Mouse (Mus musculus) midbrain, embryonic 16.5 days (tissue): ENCODE measurements around the gene Dnajc28. TPM values are rescaled to one million over a fixed set of nuclear protein-coding genes. Genes with fewer than 3 reads are reported as not detected.

Experiments
- ATAC-seq: fragments of 200-750 bp; cut with Nextera tagmentation; 2 replicates; pipeline ENCODE4 v1.8.0; 2017; ENCODE audit warnings: moderate TSS enrichment
- H3K27ac ChIP-seq: fragments of 300-500 bp; sonication (generic); 2 replicates; pipeline ENCODE4 v1.5.1; 2014; ENCODE audit warnings: mild to moderate bottlenecking, low read length, mixed read lengths
- H3K27me3 ChIP-seq: fragments of 300-500 bp; sonication (generic); 2 replicates; pipeline ENCODE4 v1.6.1; 2014; ENCODE audit warnings: low read depth, low read length, mixed read lengths; ENCODE audit not compliant: control insufficient read depth, insufficient read depth
- H3K36me3 ChIP-seq: fragments of 300-500 bp; sonication (generic); 2 replicates; pipeline ENCODE4 v1.6.1; 2014; ENCODE audit warnings: mild to moderate bottlenecking, low read length, moderate library complexity, mixed read lengths; ENCODE audit not compliant: control insufficient read depth, insufficient read depth
- H3K4me1 ChIP-seq: fragments of 300-500 bp; sonication (generic); 2 replicates; pipeline ENCODE4 v1.6.1; 2014; ENCODE audit warnings: mild to moderate bottlenecking, low read length, mixed read lengths; ENCODE audit not compliant: control insufficient read depth, insufficient read depth
- H3K4me2 ChIP-seq: fragments of 300-500 bp; sonication (generic); 2 replicates; pipeline ENCODE4 v1.6.1; 2014; ENCODE audit warnings: mild to moderate bottlenecking, low read length, mixed read lengths
- H3K4me3 ChIP-seq: fragments of 300-500 bp; sonication (generic); 2 replicates; pipeline ENCODE4 v1.5.1; 2014; ENCODE audit warnings: low read depth, mild to moderate bottlenecking, low read length, moderate library complexity, mixed read lengths
- H3K9ac ChIP-seq: fragments of 300-500 bp; sonication (generic); 2 replicates; pipeline ENCODE4 v1.6.1; 2014; ENCODE audit warnings: low read depth, low read length, mixed read lengths
- H3K9me3 ChIP-seq: fragments of 300-500 bp; sonication (generic); replicated peaks from 2 replicates; pipeline ENCODE4 v1.6.1; 2014; ENCODE audit warnings: mild to moderate bottlenecking, low read length, mixed read lengths; ENCODE audit not compliant: control insufficient read depth, poor library complexity, severe bottlenecking
- WGBS: fragments of 180-500 bp; shearing (Covaris S2); extraction: QIAGEN DNeasy Blood & Tissue Kit; methylation state at CpG from one replicate; pipeline ENCODE4 v1.1.7; 2014; 5-methylcytosine and 5-hydroxymethylcytosine counted together
- polyA plus RNA-seq: library from polyadenylated mRNA; unstranded; fragments of >200 nt; fragmentation: Nextera tagmentation; extraction: Ambion mirVana; gene quantifications from 2 replicates; pipeline ENCODE4 v1.2.1, GENCODE M21; 2015

Dnajc28 gene
- polyA plus RNA-seq, 1 experiment from 2014 or later = 7.3 TPM

GRCm38 (mm10) chr16:91640171-91640570, 21.3 kb upstream of the Dnajc28 start:
- H3K4me1 ChIP-seq = no peaks in the 10 kb centered on the region; the same call in 1 of the 2 replicates
- H3K27me3 ChIP-seq = no peaks in the 10 kb centered on the region
- WGBS = 96% methylated on average over 8 of the region's 8 CpGs
- H3K9ac ChIP-seq = no peak overlapping the region
- no peak overlapping the region for H3K27ac ChIP-seq
- peaks cover 38% of the 10 kb centered on the region for H3K36me3 ChIP-seq
- H3K4me2 ChIP-seq = no peak overlapping the region
- H3K9me3 ChIP-seq = no peaks in the 10 kb centered on the region
- ATAC-seq = no peak
- no peak overlapping the region for H3K4me3 ChIP-seq

- no peaks in the 10 kb centered on the region for H3K9me3 ChIP-seq
- H3K9ac ChIP-seq = no peak overlapping the region
- 98% methylated on average over 2 of the region's 2 CpGs for WGBS
- no peak overlapping the region for H3K27ac ChIP-seq
- peaks cover 38% of the 10 kb centered on the region for H3K36me3 ChIP-seq
- no peak for ATAC-seq
- no peak overlapping the region for H3K4me2 ChIP-seq
- no peaks in the 10 kb centered on the region for H3K27me3 ChIP-seq
- no peak overlapping the region for H3K4me3 ChIP-seq
- H3K4me1 ChIP-seq = no peaks in the 10 kb centered on the region; the same call in 1 of the 2 replicates
Observed at GRCm38 (mm10) chr16:91639636-91640035, 20.8 kb upstream of the Dnajc28 start.

- no peaks in the 10 kb centered on the region for H3K9me3 ChIP-seq
- H3K4me2 ChIP-seq = no peak overlapping the region
- no peak for ATAC-seq
- 90% methylated on average over 5 of the region's 5 CpGs for WGBS
- peaks cover 38% of the 10 kb centered on the region for H3K36me3 ChIP-seq
- no peak overlapping the region for H3K27ac ChIP-seq
- no peaks in the 10 kb centered on the region for H3K27me3 ChIP-seq
- no peaks in the 10 kb centered on the region; the same call in 1 of the 2 replicates for H3K4me1 ChIP-seq
- no peak overlapping the region for H3K9ac ChIP-seq
- no peak overlapping the region for H3K4me3 ChIP-seq
Observed at GRCm38 (mm10) chr16:91639161-91639560, 20.3 kb upstream of the Dnajc28 start.

GRCm38 (mm10) chr16:91633641-91634040, 14.8 kb upstream of the Dnajc28 start:
- Histone ChIP-seq H3K4me3 (no peak overlapping the region), H3K4me1 (no peaks in the 10 kb centered on the region), H3K27ac (no peak overlapping the region), H3K36me3 (peaks cover 35% of the 10 kb centered on the region), H3K27me3 (no peaks in the 10 kb centered on the region), H3K9ac (no peak overlapping the region), H3K4me2 (no peak overlapping the region), H3K9me3 (no peaks in the 10 kb centered on the region)
- no peak for ATAC-seq
- WGBS = 91% methylated on average over 12 of the region's 12 CpGs

GRCm38 (mm10) chr16:91632940-91633339, 14.1 kb upstream of the Dnajc28 start:
- Histone ChIP-seq H3K4me1 (no peaks in the 10 kb centered on the region), H3K9me3 (no peaks in the 10 kb centered on the region), H3K27ac (no peak overlapping the region), H3K27me3 (no peaks in the 10 kb centered on the region), H3K4me2 (no peak overlapping the region), H3K4me3 (no peak overlapping the region), H3K36me3 (peaks cover 35% of the 10 kb centered on the region), H3K9ac (no peak overlapping the region)
- ATAC-seq = no peak
- WGBS = 97% methylated on average over 7 of the region's 7 CpGs

GRCm38 (mm10) chr16:91632439-91632838, 13.6 kb upstream of the Dnajc28 start:
- Histone ChIP-seq H3K4me1 (no peaks in the 10 kb centered on the region), H3K27ac (no peak overlapping the region), H3K4me2 (no peak overlapping the region), H3K27me3 (no peaks in the 10 kb centered on the region), H3K9ac (no peak overlapping the region), H3K4me3 (no peak overlapping the region), H3K36me3 (peaks cover 35% of the 10 kb centered on the region), H3K9me3 (no peaks in the 10 kb centered on the region)
- ATAC-seq = no peak
- 88% methylated on average over 5 of the region's 5 CpGs for WGBS

GRCm38 (mm10) chr16:91630584-91630983, 11.8 kb upstream of the Dnajc28 start:
- Histone ChIP-seq H3K4me1 (no peaks in the 10 kb centered on the region), H3K36me3 (peaks cover 26% of the 10 kb centered on the region), H3K9ac (no peak overlapping the region), H3K9me3 (no peaks in the 10 kb centered on the region), H3K27ac (no peak overlapping the region), H3K4me3 (no peak overlapping the region), H3K27me3 (no peaks in the 10 kb centered on the region), H3K4me2 (no peak overlapping the region)
- WGBS = 63% methylated on average over 1 of the region's 1 CpGs
- no peak for ATAC-seq

GRCm38 (mm10) chr16:91629749-91630148, 10.9 kb upstream of the Dnajc28 start:
- H3K9me3 ChIP-seq = no peaks in the 10 kb centered on the region
- no peak overlapping the region for H3K4me3 ChIP-seq
- H3K4me2 ChIP-seq = no peak overlapping the region
- no peak overlapping the region for H3K27ac ChIP-seq
- 93% methylated on average over 4 of the region's 4 CpGs for WGBS
- H3K9ac ChIP-seq = no peak overlapping the region
- ATAC-seq = no peak
- H3K27me3 ChIP-seq = no peaks in the 10 kb centered on the region
- peaks cover 31% of the 10 kb centered on the region for H3K36me3 ChIP-seq
- no peaks in the 10 kb centered on the region for H3K4me1 ChIP-seq

- no peaks in the 10 kb centered on the region for H3K4me1 ChIP-seq
- peaks cover 29% of the 10 kb centered on the region for H3K36me3 ChIP-seq
- H3K27ac ChIP-seq = no peak overlapping the region
- no peak overlapping the region for H3K4me3 ChIP-seq
- H3K4me2 ChIP-seq = no peak overlapping the region
- no peaks in the 10 kb centered on the region for H3K9me3 ChIP-seq
- ATAC-seq = no peak
- no peak overlapping the region for H3K9ac ChIP-seq
- H3K27me3 ChIP-seq = no peaks in the 10 kb centered on the region
- 90% methylated on average over 3 of the region's 3 CpGs for WGBS
Observed at GRCm38 (mm10) chr16:91628673-91629072, 9.8 kb upstream of the Dnajc28 start.
